Mouse (Mus musculus): Measurements from ENCODE around the gene Park7.

GRCm38 (mm10) chr4:150861161-150861560 lies 53.1 kb downstream of the Park7 start:
- TF ChIP-seq POLR2A (IDR thresholded peaks at IDR 0.05; ENCODE audit: extremely low read depth, insufficient read depth, low read length) (no peak), CTCF (IDR thresholded peaks at IDR 0.05; ENCODE audit: extremely low read depth, insufficient read depth, low read length) (no peak)

All from cortical plate, adult 2 months (tissue).